Mouse (Mus musculus): ENCODE data around the gene Zfp983.
"Not testable (repeated sequence)": the region's sequence is repeated elsewhere in the genome, so short reads cannot be mapped to it uniquely, and the experiment has no call there.

The Zfp983 gene

GRCm38 (mm10) chr17:21650364-21650907 is at the start of gene Zfp983:
Gene Zfp983 (plus strand): TSS chr17:21650624.
- in situ Hi-C loops (cut with MboI, MseI): not testable (repeated sequence)

GRCm38 (mm10) chr17:21616356-21616755 is 34.1 kb upstream of the Zfp983 start:
- in situ Hi-C loops (cut with MboI, MseI): no loop called here

DNA sequence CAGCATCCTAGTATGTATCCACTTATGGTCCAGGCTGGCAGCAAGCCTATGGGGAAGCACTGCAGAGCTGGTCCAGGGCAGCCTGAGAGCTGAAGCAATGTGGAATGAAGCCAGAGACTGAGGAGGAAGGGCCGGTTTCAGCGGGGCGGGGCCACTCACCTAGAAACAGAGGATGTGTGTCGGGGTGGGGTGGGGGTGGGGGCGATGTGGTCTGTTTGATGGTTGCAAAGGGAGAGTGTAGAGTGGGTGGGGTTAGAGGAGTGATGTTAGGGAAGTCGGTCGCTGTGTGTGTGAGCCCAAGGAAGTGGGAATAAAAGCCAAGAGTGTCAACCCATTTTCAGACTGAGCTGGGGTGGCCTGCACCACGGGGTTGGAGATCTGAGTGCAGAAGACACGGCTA is 33.1 kb upstream of the Zfp983 start:
- in situ Hi-C loops (cut with MboI, MseI): no loop called here

DNA sequence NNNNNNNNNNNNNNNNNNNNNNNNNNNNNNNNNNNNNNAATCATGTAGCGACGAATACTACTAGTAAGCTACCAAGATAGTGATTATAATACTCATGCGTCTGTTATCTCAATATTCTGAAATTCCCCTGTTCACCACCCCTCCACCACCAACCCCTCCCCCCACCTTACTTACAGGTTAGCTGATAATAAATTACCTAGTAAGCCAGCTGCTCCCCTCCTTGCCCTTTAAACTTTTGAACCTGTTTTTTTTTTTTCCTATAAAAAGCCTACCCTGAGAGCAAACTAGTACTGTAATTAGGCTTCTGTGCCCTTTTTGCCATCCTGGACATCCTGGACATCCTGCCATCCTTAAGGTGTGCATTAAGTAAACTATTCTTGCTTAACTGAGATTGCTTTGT is 26.8 kb upstream of the Zfp983 start:
- in situ Hi-C loops (cut with MboI, MseI): no loop called here

GRCm38 (mm10) chr17:21635758-21636157 is 14.7 kb upstream of the Zfp983 start:
- in situ Hi-C loops (cut with MboI, MseI): not testable (repeated sequence)

- in situ Hi-C loops (cut with MboI, MseI): no loop called here
These were observed 1.6 kb upstream of the Zfp983 start for GRCm38 (mm10) chr17:21648791-21649190.

DNA sequence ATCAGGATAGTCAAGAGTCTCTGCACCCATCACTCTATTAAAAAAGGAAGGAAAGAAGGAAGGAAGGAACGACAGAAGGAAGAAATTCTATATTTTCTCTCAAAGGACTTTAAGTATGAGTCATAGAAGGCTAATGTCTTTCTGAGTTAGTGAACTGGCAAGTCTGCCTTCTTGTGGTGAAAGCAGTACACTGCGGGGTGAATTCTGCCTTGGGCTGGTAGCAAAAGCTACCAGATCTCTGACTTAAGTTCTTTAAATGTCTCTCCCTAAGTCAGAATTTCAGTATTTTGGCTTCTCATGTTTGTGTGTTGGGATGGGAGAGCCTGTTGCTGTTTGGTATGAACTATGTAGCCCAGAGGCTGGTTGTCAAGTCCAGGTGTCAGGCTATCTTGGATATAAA is 488 bp upstream of the Zfp983 start:
- in situ Hi-C loops (cut with MboI, MseI): no loop called here

GRCm38 (mm10) chr17:21678826-21679225 is 28.4 kb downstream of the Zfp983 start:
- in situ Hi-C loops (cut with MboI, MseI): loop anchor here (10.0 kb wide), 2 partner anchors 224 to 686 kb away; partner anchors contain the start of genes Zfp51, Zfp758 and Zfp944

- in situ Hi-C loops (cut with MboI, MseI): loop anchor here (10.0 kb wide), 2 partner anchors 225 to 685 kb away; partner anchors contain the start of genes Zfp51, Zfp758 and Zfp944
These were observed 29.0 kb downstream of the Zfp983 start for GRCm38 (mm10) chr17:21679273-21680018.

DNA sequence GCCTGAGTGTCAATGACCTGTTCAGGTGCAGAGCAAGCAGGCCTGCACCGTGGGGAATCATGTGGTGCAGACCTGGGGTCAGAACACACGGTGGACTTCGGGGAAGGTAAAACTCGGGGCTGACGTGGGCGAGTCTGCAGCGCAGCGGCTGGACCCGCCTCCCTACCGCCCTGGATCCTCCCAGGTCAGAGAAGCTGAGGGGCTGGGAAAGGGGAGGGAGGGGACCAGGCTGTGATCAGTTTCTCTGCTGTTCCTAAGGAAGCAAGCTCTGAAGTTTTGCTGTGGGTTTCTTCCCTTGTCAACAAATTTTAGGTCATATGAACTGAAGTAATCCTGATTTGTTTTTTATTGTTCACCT is 29.6 kb downstream of the Zfp983 start:
- in situ Hi-C loops (cut with MboI, MseI): not testable (repeated sequence)

DNA sequence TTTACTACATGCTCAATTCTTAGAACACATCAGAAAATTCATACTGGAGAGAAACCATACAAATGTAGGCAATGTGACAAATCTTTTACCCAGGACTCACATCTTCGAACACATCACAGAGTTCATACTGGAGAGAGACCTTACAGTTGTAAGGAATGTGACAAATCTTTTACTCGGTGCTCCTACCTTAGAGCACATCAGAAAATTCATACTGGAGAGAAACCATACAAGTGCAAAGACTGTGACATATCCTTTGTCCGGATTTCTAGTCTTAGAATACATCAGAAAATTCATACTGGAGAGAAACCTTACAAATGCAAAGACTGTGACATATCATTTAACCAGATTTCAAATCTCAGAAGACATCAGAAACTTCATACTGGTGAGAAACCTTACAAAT is 41.1 kb downstream of the Zfp983 start, which contains the start of gene Gm10226:
Gm10226 (plus strand) TSS at position 301 of the 400 bp plus-strand sequence.
- in situ Hi-C loops (cut with MboI, MseI): no loop called here

DNA sequence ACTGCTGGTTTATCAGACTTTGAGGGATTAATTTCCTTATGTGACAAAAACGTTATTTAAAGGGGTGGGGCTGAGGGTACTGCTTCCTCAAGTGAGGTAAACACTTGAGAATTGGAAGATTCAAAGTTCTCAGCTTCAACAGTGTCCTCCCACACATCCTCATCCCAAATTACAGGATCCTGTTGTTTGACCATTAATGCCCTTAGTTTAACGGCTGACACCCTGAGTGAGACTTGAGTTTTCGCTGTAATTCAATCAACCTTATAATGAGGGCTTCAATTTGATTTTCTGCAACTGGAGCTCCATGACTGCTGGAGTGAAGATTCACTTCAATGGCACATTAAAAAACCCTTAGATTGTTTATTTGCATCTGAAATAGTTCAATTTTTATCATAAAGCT is 42.9 kb downstream of the Zfp983 start:
- in situ Hi-C loops (cut with MboI, MseI): no loop called here

DNA sequence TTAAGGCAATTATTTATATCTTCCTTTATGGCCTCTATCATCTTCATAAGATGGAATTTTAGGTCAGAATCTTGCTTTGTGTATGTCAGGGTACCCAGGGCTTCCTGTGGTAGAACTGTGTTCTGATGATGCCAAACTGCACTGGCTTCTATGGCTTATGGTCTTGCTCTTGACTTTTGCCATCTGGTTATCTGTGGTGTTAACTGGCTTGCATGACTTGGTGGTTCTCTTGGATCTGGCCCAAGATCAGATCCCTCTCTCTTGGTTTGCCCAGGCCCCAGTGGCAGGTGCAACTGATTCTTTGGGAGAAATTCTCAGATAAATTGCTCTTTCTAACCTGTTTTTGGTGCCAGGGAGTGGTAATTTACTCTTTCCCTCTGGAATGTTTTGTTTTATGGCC is 45.6 kb downstream of the Zfp983 start:
- in situ Hi-C loops (cut with MboI, MseI): no loop called here

DNA sequence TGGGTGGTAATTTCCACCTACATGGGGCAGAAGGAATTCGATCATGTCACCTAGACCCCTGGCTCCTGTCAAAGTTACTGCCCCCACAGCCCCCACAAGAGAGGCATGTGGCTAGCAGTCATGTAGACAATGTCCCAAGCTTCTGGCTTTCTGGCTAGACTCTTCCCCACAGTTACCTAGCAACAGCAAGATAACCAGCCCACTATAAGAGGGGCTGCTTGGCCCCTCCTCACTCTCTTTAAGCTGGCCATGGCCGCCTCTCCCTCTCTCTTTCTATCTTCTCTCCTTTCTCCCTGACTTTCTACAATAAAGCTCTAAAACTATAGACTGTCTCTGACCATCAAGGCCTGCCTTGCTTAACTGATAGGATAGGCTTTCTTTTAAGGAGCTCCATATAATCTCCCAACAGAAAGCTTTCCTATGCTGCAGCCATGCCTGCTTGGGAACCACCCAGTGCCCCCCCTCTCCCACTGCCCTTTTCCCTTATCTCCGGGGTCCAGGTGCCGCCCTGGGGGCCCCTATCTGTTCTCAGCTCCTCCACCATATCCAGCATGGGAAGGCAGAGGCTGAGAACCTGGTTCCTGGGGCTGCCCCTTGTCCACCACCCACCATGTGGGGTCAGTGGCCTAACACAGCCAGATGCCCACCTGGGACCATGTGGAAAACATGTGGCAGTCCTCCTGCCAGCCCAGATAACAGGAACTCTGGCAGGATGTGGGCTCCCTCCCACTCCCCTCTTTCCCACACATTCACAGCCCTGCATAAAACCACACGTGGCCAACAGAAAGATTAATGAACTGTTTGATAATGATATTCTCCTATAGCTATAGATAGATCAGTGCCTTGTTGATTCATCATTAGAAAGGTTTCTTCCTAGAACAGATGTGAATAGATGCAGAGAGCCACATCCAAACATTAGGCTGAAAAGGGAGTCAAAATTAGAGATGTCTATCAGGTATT is 52.1 kb downstream of the Zfp983 start:
- in situ Hi-C loops (cut with MboI, MseI): no loop called here

DNA sequence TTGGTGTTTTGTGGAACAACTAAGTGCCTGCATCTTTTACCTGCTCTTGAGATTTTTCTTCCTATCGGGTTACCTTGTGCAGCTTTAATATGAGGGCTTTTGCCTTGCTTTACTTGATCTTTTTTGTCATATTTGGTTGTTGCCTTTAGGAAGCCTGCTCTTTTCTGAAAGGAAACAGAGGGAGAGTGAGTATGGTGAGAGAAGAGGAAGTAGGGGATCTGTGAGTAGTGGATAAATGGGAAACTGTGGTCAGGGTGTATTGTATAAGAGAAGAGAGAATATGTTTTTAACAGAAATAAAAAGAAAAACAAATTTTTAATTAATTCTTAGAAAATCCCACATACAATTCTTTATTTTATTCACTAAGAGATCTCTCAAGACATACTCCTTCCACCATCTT is 53.0 kb downstream of the Zfp983 start:
- in situ Hi-C loops (cut with MboI, MseI): no loop called here

DNA sequence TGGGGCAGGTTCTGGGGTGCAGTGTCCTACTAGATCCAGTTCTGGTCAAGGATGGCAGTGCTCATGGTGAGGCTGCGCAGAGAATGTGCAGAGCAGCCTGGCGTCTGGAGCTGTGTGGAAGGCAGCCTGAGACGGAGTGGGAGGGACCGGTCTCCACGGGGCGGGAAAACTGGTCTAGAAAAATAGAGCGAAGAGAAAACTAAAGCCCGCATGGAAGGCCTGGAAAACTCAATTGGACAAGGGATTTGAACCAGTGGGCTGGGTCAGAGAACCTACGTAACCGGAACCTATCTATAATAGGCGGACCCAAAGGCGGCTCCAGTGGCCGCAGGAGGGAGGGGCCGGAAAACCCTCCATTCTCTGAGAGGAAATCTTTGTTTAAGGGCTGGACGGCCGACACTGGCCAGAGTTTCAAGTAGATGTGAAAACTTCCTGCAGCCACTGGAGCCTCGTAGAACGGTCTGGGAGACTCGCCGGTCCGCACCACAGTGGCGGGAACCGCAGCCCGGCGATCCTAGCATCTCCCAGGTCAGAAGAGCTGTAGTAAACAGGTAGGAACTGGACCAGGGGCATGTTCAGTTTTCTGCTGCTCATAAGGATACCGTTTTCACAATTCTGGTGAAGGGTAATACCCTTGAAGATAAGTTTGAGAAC is 57.0 kb downstream of the Zfp983 start, which contains the start of gene Zfp760:
Zfp760 (plus strand) TSS at position 399 of the 654 bp plus-strand sequence.
- in situ Hi-C loops (cut with MboI, MseI): no loop called here

- in situ Hi-C loops (cut with MboI, MseI): no loop called here
These were observed 58.0 kb downstream of the Zfp983 start for GRCm38 (mm10) chr17:21708401-21708800.
